Mouse (Mus musculus) neural tube, embryonic 15.5 days (tissue): Measurements from ENCODE around the gene Fbxo48. TPM values are rescaled to one million over a fixed set of nuclear protein-coding genes. Genes with fewer than 3 reads are reported as not detected.

Source experiments
- ATAC-seq: fragments of 200-750 bp; cut with Nextera tagmentation; 2 replicates; pipeline ENCODE4 v1.8.0; 2017; ENCODE audit warnings: mild to moderate bottlenecking, moderate TSS enrichment, moderate library complexity; ENCODE audit not compliant: low FRiP score
- H3K27ac ChIP-seq: fragments of 300-500 bp; sonication (generic); replicated peaks from 2 replicates; pipeline ENCODE4 v1.5.1; 2015; ENCODE audit warnings: mild to moderate bottlenecking, inconsistent platforms
- H3K27me3 ChIP-seq: fragments of 300-500 bp; sonication (generic); replicated peaks from 2 replicates; pipeline ENCODE4 v1.6.1; 2015; ENCODE audit warnings: inconsistent platforms
- H3K36me3 ChIP-seq: fragments of 300-500 bp; sonication (generic); 2 replicates; pipeline ENCODE4 v1.6.1; 2015; ENCODE audit warnings: inconsistent platforms
- H3K4me1 ChIP-seq: fragments of 300-500 bp; sonication (generic); 2 replicates; pipeline ENCODE4 v1.6.1; 2015; ENCODE audit warnings: inconsistent platforms
- H3K4me2 ChIP-seq: fragments of 300-500 bp; sonication (generic); 2 replicates; pipeline ENCODE4 v1.6.1; 2015; ENCODE audit warnings: inconsistent platforms, mild to moderate bottlenecking, moderate library complexity
- H3K4me3 ChIP-seq: fragments of 300-500 bp; sonication (generic); replicated peaks from 2 replicates; pipeline ENCODE4 v1.5.1; 2015; ENCODE audit warnings: mild to moderate bottlenecking, inconsistent platforms
- H3K9ac ChIP-seq: fragments of 300-500 bp; sonication (generic); replicated peaks from 2 replicates; pipeline ENCODE4 v1.6.1; 2015; ENCODE audit warnings: mild to moderate bottlenecking, inconsistent platforms
- H3K9me3 ChIP-seq: fragments of 300-500 bp; sonication (generic); replicated peaks from 2 replicates; pipeline ENCODE4 v1.6.1; 2016; ENCODE audit warnings: inconsistent platforms
- WGBS: fragments of 180-500 bp; shearing (Covaris S2); methylation state at CpG from one replicate; pipeline ENCODE4 v1.1.7; 2015; ENCODE audit warnings: mixed read lengths; 5-methylcytosine and 5-hydroxymethylcytosine counted together
- polyA plus RNA-seq: library from polyadenylated mRNA; unstranded; fragments of >200 nt; fragmentation: Nextera tagmentation; extraction: Ambion mirVana; gene quantifications from 2 replicates; pipeline ENCODE4 v1.2.1, GENCODE M21; 2015

Fbxo48 gene
- polyA plus RNA-seq, 1 experiment from 2014 or later, result 0.68 TPM

GRCm38 (mm10) chr11:16941973-16942452, 9.2 kb upstream of the Fbxo48 start:
- Histone ChIP-seq H3K4me1 (peaks cover 11% of the 10 kb centered on the region), H3K4me2 (no peak overlapping the region), H3K27ac (0 out of 2 replicates have a peak overlapping the region, but pooled peaks have one; percentile 13), H3K9ac (no peak overlapping the region), H3K9me3 (no peaks in the 10 kb centered on the region), H3K36me3 (no peaks in the 10 kb centered on the region), H3K27me3 (no peaks in the 10 kb centered on the region), H3K4me3 (no peak overlapping the region)
- 48% methylated on average over 4 of the region's 4 CpGs for WGBS
- peak; percentile 35 for ATAC-seq

GRCm38 (mm10) chr11:16943016-16943415, 8.2 kb upstream of the Fbxo48 start:
- 89% methylated on average over 4 of the region's 4 CpGs for WGBS
- no peak overlapping the region for H3K27ac ChIP-seq
- ATAC-seq, result no peak
- peaks cover 11% of the 10 kb centered on the region for H3K4me1 ChIP-seq
- H3K27me3 ChIP-seq, result no peaks in the 10 kb centered on the region
- no peak overlapping the region for H3K4me3 ChIP-seq
- no peak overlapping the region for H3K4me2 ChIP-seq
- no peaks in the 10 kb centered on the region for H3K9me3 ChIP-seq
- H3K9ac ChIP-seq, result no peak overlapping the region
- H3K36me3 ChIP-seq, result no peaks in the 10 kb centered on the region

GRCm38 (mm10) chr11:16948756-16949155, 2.4 kb upstream of the Fbxo48 start:
- Histone ChIP-seq H3K9ac (no peak overlapping the region), H3K36me3 (no peaks in the 10 kb centered on the region), H3K27ac (no peak overlapping the region), H3K27me3 (no peaks in the 10 kb centered on the region), H3K4me2 (no peak overlapping the region), H3K4me3 (no peak overlapping the region), H3K9me3 (no peaks in the 10 kb centered on the region), H3K4me1 (peaks cover 13% of the 10 kb centered on the region)
- WGBS, result 50% methylated on average over 1 of the region's 1 CpGs
- no peak for ATAC-seq

GRCm38 (mm10) chr11:16950226-16950975, 774 bp upstream of the Fbxo48 start:
- Histone ChIP-seq H3K27me3 (no peaks in the 10 kb centered on the region), H3K4me1 (peaks cover 13% of the 10 kb centered on the region), H3K4me3 (peak overlapping the region; percentile 58), H3K36me3 (no peaks in the 10 kb centered on the region), H3K9me3 (no peaks in the 10 kb centered on the region), H3K9ac (no peak overlapping the region), H3K4me2 (peak overlapping the region; percentile 91), H3K27ac (no peak overlapping the region)
- 54% methylated on average over 13 of the region's 13 CpGs for WGBS
- no peak; the same call in 1 of the 2 replicates for ATAC-seq

GRCm38 (mm10) chr11:16951761-16952010, 511 bp downstream of the Fbxo48 start:
- Histone ChIP-seq H3K9me3 (no peaks in the 10 kb centered on the region), H3K27me3 (no peaks in the 10 kb centered on the region)
- 5% methylated on average over 9 of the region's 9 CpGs for WGBS

GRCm38 (mm10) chr11:16956115-16956862, 5.1 kb downstream of the Fbxo48 start:
- Histone ChIP-seq H3K4me1 (peaks cover 6% of the 10 kb centered on the region), H3K9me3 (no peaks in the 10 kb centered on the region), H3K27me3 (no peaks in the 10 kb centered on the region), H3K36me3 (no peaks in the 10 kb centered on the region), H3K9ac (no peak overlapping the region), H3K4me2 (no peak overlapping the region), H3K4me3 (no peak overlapping the region), H3K27ac (no peak overlapping the region)
- no peak for ATAC-seq
- WGBS, result 92% methylated on average over 6 of the region's 6 CpGs

More at GRCm38 (mm10) chr11:16951761-16952010, 511 bp downstream of the Fbxo48 start:
- H3K4me1 ChIP-seq, result peaks cover 13% of the 10 kb centered on the region
- H3K9ac ChIP-seq, result peak overlapping the region; percentile 45
- ATAC-seq, result no peak
- no peak overlapping the region for H3K27ac ChIP-seq
- peak overlapping the region; percentile 58 for H3K4me3 ChIP-seq
- peak overlapping the region; percentile 91 for H3K4me2 ChIP-seq
- no peaks in the 10 kb centered on the region for H3K36me3 ChIP-seq

- H3K9ac ChIP-seq, result no peak overlapping the region
- no peak overlapping the region for H3K4me3 ChIP-seq
- H3K36me3 ChIP-seq, result no peaks in the 10 kb centered on the region
- no peak overlapping the region for H3K27ac ChIP-seq
- H3K9me3 ChIP-seq, result no peaks in the 10 kb centered on the region
- H3K27me3 ChIP-seq, result no peaks in the 10 kb centered on the region
- 93% methylated on average over 6 of the region's 6 CpGs for WGBS
- ATAC-seq, result no peak
- H3K4me2 ChIP-seq, result no peak overlapping the region
- peaks cover under 1% of the 10 kb centered on the region; the same call in 1 of the 2 replicates for H3K4me1 ChIP-seq
Measured at GRCm38 (mm10) chr11:16957030-16957429, 5.9 kb downstream of the Fbxo48 start.

- Histone ChIP-seq H3K27ac (no peak overlapping the region), H3K4me3 (no peak overlapping the region), H3K27me3 (no peaks in the 10 kb centered on the region), H3K4me2 (no peak overlapping the region), H3K4me1 (no peaks in the 10 kb centered on the region), H3K36me3 (no peaks in the 10 kb centered on the region), H3K9ac (no peak overlapping the region), H3K9me3 (no peaks in the 10 kb centered on the region)
- 90% methylated on average over 1 of the region's 1 CpGs for WGBS
- no peak for ATAC-seq
Measured at GRCm38 (mm10) chr11:16958520-16958919, 7.3 kb downstream of the Fbxo48 start.

- H3K27ac ChIP-seq, result no peak overlapping the region
- no peak overlapping the region for H3K9ac ChIP-seq
- no peak overlapping the region for H3K4me3 ChIP-seq
- H3K4me1 ChIP-seq, result no peaks in the 10 kb centered on the region
- no peaks in the 10 kb centered on the region for H3K27me3 ChIP-seq
- ATAC-seq, result no peak; the same call in 1 of the 2 replicates
- 56% methylated on average over 2 of the region's 2 CpGs for WGBS
- no peaks in the 10 kb centered on the region for H3K9me3 ChIP-seq
- H3K36me3 ChIP-seq, result no peaks in the 10 kb centered on the region
- H3K4me2 ChIP-seq, result no peak overlapping the region
Measured at GRCm38 (mm10) chr11:16967806-16968205, 16.6 kb downstream of the Fbxo48 start.

- no peaks in the 10 kb centered on the region for H3K36me3 ChIP-seq
- H3K9ac ChIP-seq, result no peak overlapping the region
- ATAC-seq, result no peak
- H3K9me3 ChIP-seq, result no peaks in the 10 kb centered on the region
- WGBS, result 83% methylated on average over 2 of the region's 2 CpGs
- H3K27me3 ChIP-seq, result no peaks in the 10 kb centered on the region
- H3K27ac ChIP-seq, result no peak overlapping the region
- no peak overlapping the region for H3K4me3 ChIP-seq
- no peaks in the 10 kb centered on the region for H3K4me1 ChIP-seq
- no peak overlapping the region for H3K4me2 ChIP-seq
Measured at GRCm38 (mm10) chr11:16969650-16970049, 18.5 kb downstream of the Fbxo48 start.

- H3K36me3 ChIP-seq, result no peaks in the 10 kb centered on the region
- no peaks in the 10 kb centered on the region for H3K9me3 ChIP-seq
- no peak overlapping the region for H3K27ac ChIP-seq
- H3K9ac ChIP-seq, result no peak overlapping the region
- H3K4me1 ChIP-seq, result no peaks in the 10 kb centered on the region
- no peaks in the 10 kb centered on the region for H3K27me3 ChIP-seq
- H3K4me2 ChIP-seq, result no peak overlapping the region
- H3K4me3 ChIP-seq, result no peak overlapping the region
- WGBS, result 92% methylated on average over 3 of the region's 3 CpGs
- no peak for ATAC-seq
Measured at GRCm38 (mm10) chr11:16972027-16972426, 20.9 kb downstream of the Fbxo48 start.

- Histone ChIP-seq H3K27ac (no peak overlapping the region), H3K9me3 (no peaks in the 10 kb centered on the region), H3K4me2 (no peak overlapping the region), H3K27me3 (no peaks in the 10 kb centered on the region), H3K4me1 (no peaks in the 10 kb centered on the region), H3K9ac (no peak overlapping the region), H3K4me3 (no peak overlapping the region), H3K36me3 (no peaks in the 10 kb centered on the region)
- 97% methylated on average over 1 of the region's 1 CpGs for WGBS
- no peak for ATAC-seq
Measured at GRCm38 (mm10) chr11:16973086-16973485, 21.9 kb downstream of the Fbxo48 start.
